Mouse (Mus musculus) heart, adult 8-10 months (tissue): ENCODE results near the gene Fkbp6. TPM values are rescaled to one million over a fixed set of nuclear protein-coding genes. Genes with fewer than 3 reads are reported as not detected.
"Not testable (repeated sequence)": the region's sequence is repeated elsewhere in the genome, so short reads cannot be mapped to it uniquely, and the experiment has no call there.

Experiments used
- DNase-seq: peaks from one replicate; pipeline ENCODE4 v3.0.0; 2022; ENCODE audit warnings: low spot score
- total RNA-seq, 4 experiments: library from RNA; stranded (reverse); gene quantifications; 2 replicates each; pipeline ENCODE4 v1.2.4; 2022

Fkbp6 gene
- total RNA-seq = under 1 TPM in 3 of 4 experiments, not detected in 1; 0.24 to 0.94 (median 0.90) TPM

DNA sequence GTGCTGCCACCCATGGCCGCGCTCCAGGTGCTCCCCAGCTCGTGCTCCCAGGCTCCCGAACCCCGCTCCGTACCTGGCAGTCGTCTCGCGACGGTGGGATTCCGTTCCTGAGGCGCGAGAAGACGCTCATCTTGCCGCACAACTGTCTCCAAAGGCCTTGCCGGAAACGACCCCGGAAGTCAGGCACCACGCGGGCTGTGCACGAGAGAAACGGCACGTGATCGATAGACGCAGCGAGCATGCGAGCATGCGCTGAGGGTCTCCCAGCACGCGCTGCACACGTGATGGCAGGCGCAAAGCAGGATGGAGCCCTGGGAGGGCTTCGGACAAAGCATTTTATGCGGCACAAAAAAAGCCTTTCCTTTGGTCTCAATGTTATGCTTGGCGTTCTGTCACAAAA, at the start of gene Fkbp6:
TSS of gene Fkbp6 (minus strand) at position 183 of the 400 bp plus-strand sequence.
- DNase-seq = no peak

GRCm38 (mm10) chr5:135399382-135399781, 49.5 kb upstream of the Fkbp6 start:
- no peak for DNase-seq

DNA sequence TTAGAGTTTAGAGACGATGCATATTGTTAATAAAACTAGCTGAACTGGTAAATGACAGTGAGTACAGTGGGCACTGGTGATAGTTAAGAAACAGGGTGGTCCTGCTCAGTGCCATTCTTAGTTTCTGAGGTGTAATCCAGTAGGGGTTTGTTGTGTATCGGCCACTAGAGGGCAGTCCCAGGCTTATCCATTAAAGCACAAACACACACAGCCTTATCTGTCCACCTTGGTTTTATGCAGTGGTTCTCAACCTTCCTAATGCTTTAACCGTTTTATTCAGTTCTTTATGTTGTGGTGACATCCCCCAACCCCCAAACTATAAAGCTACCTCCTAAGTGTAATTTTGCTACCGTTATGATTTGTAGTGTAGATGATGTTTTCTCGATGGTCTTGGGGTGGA, 46.0 kb upstream of the Fkbp6 start:
- DNase-seq = peak; percentile 16

- peak; percentile 63 for DNase-seq
Measured at GRCm38 (mm10) chr5:135394004-135394823, 44.4 kb upstream of the Fkbp6 start, which contains the start of gene Pom121. TSS of gene Pom121 (minus strand) at chr5:135394546.

DNA sequence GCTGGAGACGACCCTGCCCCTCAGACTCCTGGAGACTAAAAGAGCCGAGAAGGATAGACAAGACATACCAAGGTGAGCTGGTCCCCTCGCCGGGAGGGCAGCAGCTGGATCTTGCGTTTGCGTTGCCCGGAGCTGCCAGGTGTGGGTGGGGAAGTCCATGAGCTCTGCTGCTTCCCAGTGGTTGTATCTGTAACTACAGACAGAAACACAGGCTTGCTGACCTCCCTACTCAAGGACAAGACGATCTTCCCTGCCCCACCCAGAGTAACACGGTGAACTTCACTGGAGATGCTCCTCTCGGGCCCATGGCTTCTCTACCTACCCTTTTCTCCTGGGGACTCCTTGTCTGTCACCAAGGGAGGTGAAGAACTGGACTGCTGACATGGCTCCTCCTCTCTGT, 33.9 kb upstream of the Fkbp6 start:
- DNase-seq = no peak

DNA sequence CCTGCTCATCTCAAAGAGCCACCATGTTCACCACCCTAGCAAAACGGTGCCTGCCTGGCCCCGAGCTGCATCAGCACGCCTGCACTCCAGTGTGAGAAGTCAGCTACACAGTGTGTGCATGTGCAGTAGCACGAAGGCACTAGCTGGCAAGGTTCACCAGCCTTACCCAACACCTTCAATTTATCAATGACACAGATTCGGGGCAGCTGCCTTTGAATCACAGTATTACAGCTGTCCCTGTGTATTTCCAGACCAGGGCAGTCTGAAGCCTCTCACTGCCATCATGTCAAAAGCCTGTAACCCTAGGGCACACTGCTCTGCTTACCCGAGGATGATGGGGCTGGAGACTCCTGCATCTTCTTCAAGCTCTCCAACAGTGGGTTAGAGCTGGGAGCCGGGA, 32.9 kb upstream of the Fkbp6 start:
- no peak for DNase-seq

- DNase-seq = peak; percentile 40
Measured at GRCm38 (mm10) chr5:135381356-135381925, 31.6 kb upstream of the Fkbp6 start.

DNA sequence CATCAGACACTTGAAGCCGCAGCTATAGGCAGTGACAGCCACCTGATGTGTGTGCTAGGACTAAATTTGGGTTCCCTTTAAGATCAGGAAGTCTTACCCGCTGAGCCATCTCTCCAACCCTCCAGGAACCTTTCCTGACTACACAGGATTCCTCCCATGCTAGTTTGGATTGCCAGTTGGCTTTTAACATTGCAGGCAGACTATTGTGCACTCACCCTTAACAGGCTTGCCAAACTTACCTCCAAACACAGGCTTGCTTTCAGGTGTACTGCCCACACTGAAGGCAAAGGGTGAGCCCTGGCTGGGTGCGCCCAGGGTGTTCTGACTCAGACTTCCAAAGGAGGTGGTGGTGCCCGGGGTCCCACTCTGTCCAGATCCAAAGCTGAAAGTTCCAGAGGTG, 30.8 kb upstream of the Fkbp6 start:
- DNase-seq = no peak

DNA sequence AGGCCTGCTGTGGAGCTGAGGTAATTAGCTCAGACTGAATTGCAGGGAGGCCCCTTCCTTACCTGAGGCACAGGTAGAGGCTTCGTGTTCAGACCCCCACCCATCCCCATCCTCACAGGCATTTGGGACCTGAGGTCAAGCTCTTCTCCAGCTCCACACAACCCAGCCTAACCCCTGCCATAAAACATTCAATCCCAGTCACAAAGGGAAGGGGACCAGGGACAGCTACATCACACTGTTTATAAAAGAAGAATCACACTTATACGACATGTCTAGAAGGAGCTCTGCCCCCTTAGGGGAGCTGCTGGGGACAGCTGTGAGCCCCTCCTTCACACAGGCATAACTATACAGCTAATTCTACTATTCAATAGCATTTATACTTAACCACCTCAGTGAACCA, 26.5 kb upstream of the Fkbp6 start:
- DNase-seq = no peak

DNA sequence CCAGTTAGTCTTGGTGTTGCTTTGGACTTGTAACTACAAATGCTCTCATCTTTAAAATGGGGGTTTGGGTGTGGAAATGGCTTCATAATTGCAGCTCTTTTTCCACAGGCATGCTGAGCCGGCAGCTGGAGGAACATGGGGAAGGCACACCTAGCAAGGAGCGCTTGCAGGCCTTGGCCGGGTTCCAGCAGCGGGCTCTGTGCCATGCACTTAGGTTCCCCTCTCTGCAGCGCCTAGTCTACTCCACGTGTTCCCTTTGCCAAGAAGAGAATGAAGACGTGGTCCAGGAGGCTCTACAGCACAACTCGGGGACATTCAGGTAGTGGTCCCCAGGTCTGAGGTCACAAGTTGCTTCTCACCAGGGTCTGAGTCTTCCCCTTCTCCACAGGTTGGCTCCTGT, 25.3 kb upstream of the Fkbp6 start:
- no peak for DNase-seq

DNA sequence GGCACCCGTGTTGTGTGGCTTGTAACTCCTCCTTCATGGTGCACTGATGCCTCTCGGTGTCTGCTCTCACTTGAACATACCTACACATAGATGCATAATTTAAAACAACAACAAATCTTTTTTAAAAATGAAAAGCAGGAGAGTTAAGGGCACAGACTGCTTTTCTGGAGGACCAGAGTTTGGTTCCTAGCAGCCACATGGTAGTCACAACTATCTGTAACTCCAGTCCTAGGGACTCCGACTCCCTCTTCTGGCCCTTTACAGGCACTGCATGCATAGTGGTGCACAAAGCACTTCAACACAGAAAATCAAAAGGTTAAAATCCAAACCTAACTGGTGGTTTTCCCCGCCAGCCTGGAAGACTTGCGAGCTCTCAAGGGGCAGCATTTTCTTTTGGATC, 23.8 kb upstream of the Fkbp6 start:
- no peak for DNase-seq

GRCm38 (mm10) chr5:135371195-135371594, 21.4 kb upstream of the Fkbp6 start:
- DNase-seq = no peak

- peak; percentile 95 for DNase-seq
Measured at GRCm38 (mm10) chr5:135369787-135370654, 20.2 kb upstream of the Fkbp6 start, which contains the start of gene Nsun5. TSS of gene Nsun5 (plus strand) at chr5:135369953.

GRCm38 (mm10) chr5:135369196-135369595, 19.4 kb upstream of the Fkbp6 start:
- not testable (repeated sequence) for DNase-seq

DNA sequence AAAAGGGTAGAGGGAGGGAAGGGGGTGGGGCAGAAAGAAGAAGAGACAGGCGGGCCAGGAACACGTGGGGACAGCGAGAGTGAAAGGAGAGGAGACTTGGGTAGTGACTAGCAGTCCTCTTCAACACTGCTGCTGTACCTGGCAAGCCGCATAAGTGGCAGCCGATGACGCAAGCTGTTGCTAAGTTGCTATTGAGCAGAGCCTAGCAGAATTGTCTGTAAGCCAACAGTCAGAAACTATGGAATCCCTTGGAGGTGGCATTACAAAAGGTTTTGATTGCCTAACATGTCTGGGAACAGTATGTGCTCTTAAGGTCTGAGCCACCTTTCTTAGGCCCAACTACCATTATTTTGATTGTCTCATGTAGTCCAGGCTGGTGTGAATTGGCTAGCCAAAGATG, 18.5 kb upstream of the Fkbp6 start:
- DNase-seq = no peak

DNA sequence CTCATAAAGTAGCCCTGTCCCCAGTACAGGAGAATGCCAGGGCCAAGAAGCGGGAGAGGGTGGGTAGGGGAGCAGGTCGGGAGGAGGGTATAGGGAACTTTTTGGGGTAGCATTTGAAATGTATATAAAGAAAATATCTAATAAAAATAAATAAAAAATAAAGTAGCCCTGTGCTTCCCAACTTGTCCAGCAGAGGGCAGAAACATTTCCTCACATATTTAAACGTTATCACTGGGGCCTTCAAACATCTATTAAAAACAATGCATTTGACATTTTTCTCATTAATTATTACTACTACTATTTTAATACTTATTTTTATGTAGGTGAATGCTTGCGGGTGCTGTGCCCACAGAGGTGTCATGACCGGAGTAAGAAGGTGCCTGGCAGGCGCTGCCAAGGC, 18.0 kb upstream of the Fkbp6 start:
- peak; percentile 18 for DNase-seq

- no peak for DNase-seq
Measured at GRCm38 (mm10) chr5:135363540-135363939, 13.7 kb upstream of the Fkbp6 start.

- no peak for DNase-seq
Measured at GRCm38 (mm10) chr5:135362572-135362971, 12.7 kb upstream of the Fkbp6 start.

DNA sequence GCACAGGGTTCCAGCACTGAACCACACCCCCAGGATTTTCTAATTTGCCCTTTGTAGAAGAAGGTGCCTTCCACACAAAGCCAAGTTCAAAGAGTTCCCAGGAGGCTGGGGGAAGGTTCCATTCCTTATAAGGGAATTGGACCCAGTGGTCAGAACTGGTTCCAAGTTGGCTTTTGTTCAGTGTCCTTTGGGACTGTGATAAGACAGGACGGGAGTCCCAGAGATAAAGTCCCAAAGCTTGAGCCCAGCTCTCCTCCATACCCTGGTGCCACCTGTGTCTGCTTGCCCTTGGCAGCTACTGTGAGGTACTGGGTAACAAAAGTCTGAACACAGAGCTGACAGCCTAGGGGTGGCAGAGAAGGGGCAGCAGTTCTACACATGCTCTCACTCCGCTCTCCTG, 9.9 kb upstream of the Fkbp6 start:
- DNase-seq = peak; percentile 73

GRCm38 (mm10) chr5:135357556-135357955, 7.7 kb upstream of the Fkbp6 start:
- peak; percentile 38 for DNase-seq

DNA sequence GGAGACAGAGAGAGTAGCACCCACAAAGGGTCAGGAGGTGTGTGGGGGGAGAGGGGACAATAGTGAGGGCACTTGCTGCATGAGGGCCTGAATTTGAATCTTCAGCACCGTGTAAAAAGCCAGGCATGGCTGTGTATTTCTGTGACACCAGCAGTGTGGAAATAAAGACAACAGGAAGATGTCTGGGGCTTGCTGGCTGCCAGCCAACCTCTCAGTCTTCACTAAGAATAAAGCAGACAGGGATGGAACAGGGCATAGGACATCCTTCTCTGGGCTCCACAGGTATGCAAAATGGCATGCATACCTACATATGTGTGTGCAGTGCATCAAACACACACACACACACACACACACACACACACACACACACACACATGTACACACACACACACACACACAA, 6.2 kb upstream of the Fkbp6 start:
- no peak for DNase-seq

DNA sequence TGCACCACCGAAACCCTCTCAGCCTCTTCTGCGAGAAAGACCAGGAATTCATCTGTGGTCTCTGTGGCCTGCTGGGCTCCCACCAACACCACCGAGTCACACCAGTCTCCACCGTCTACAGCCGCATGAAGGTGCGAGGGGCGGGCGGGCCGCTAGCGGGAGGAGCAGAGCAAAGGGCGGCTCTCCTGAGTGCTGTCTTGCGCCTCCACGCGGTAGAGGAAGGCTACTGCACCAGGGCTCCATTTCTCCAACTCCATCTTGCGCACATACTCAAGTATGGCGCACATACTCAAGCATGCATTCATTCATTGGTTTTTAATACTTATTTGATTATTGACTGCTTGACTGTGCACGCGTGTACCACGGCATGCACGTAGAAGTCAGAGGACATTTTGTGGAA, 3.7 kb upstream of the Fkbp6 start:
- no peak for DNase-seq
